Mouse (Mus musculus): Measurements from ENCODE around the gene Fam83e. TPM values are rescaled to one million over a fixed set of nuclear protein-coding genes. Genes with fewer than 3 reads are reported as not detected.

Fam83e gene
- polyA plus RNA-seq, 2 experiments, result 0.48 to 0.92 TPM

DNA sequence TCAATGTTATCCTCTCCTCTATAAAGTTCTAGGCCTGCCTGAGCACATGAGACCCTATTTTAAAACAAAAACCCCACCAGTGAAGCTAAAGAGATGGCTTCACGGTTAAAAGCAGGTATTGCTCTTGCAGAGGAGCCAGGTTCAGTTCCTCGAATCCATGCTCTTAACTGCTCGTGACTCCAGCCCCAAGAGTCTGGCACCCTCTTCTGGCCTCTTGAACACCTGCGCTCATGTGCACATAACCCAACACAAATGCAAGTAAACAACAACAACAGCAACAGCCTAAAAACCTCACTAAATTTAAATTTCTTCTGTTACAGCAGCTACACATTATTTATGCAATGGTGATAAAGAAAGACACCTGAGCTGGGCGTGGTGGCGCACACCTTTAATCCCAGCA is 46.5 kb downstream of the Fam83e start:
- H3K36me3 ChIP-seq (ENCODE audit: control insufficient read depth, insufficient read depth, low read length), result no peaks in the 10 kb centered on the region
- no peaks in the 10 kb centered on the region for H3K27me3 ChIP-seq (ENCODE audit: control insufficient read depth, insufficient read depth, low read length)
- no peak for DNase-seq (ENCODE audit: low spot score)
- 87% methylated on average over 6 of the region's 6 CpGs for WGBS
- peaks cover 2% of the 10 kb centered on the region; the same call in 1 of the 2 replicates for H3K4me1 ChIP-seq (ENCODE audit: control insufficient read depth, insufficient read depth, low read length)
- no peak overlapping the region for H3K4me3 ChIP-seq (replicated peaks; ENCODE audit: low read length)
- no peaks in the 10 kb centered on the region for H3K9me3 ChIP-seq (ENCODE audit: control insufficient read depth, low read length)
- no peak overlapping the region for H3K4me2 ChIP-seq (replicated peaks; ENCODE audit: low read depth, low read length, severe bottlenecking)
- no peak overlapping the region for H3K9ac ChIP-seq (ENCODE audit: low read depth, low read length, severe bottlenecking)
- ATAC-seq (ENCODE audit: low FRiP score, low read depth), result no peak
- H3K27ac ChIP-seq (replicated peaks; ENCODE audit: low read depth, low read length), result no peak overlapping the region
- TF ChIP-seq POLR2A (IDR thresholded peaks at IDR 0.05; ENCODE audit: borderline replicate concordance, extremely low read depth, insufficient read depth, insufficient read length), result no peak

- no peak overlapping the region for H3K9ac ChIP-seq (ENCODE audit: low read depth, low read length, severe bottlenecking)
- TF ChIP-seq POLR2A (IDR thresholded peaks at IDR 0.05; ENCODE audit: borderline replicate concordance, extremely low read depth, insufficient read depth, insufficient read length), result no peak
Measured at GRCm38 (mm10) chr7:45770427-45771082, 49.5 kb downstream of the Fam83e start.

DNA sequence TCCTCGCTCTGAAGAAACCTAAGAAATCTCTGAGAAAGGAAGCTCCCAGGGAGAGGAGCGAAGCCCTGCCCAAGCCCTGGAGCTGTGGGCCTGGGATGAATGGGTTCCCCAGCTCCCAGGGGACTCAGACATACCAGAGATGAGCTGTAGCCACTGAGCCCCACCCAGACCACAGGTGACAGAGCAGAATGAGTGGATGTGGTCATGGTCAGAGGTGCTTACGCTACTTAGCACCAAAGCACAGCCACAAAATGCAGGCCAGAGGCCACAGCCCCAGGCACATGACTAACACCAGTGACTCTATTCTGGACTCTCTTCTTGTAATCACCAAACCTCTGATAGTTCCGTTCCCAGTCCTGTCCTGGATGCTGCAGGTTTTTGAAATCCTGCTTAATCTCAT is 50.1 kb downstream of the Fam83e start:
- Histone ChIP-seq H3K9ac (ENCODE audit: low read depth, low read length, severe bottlenecking) (no peak overlapping the region), H3K4me2 (replicated peaks; ENCODE audit: low read depth, low read length, severe bottlenecking) (no peak overlapping the region), H3K9me3 (ENCODE audit: control insufficient read depth, low read length) (no peaks in the 10 kb centered on the region), H3K4me3 (replicated peaks; ENCODE audit: low read length) (no peak overlapping the region), H3K4me1 (ENCODE audit: control insufficient read depth, insufficient read depth, low read length) (no peaks in the 10 kb centered on the region), H3K27ac (replicated peaks; ENCODE audit: low read depth, low read length) (no peak overlapping the region), H3K27me3 (ENCODE audit: control insufficient read depth, insufficient read depth, low read length) (no peaks in the 10 kb centered on the region), H3K36me3 (ENCODE audit: control insufficient read depth, insufficient read depth, low read length) (no peaks in the 10 kb centered on the region)
- ATAC-seq (ENCODE audit: low FRiP score, low read depth) (no peak), DNase-seq (ENCODE audit: low spot score) (no peak)
- TF ChIP-seq POLR2A (IDR thresholded peaks at IDR 0.05; ENCODE audit: borderline replicate concordance, extremely low read depth, insufficient read depth, insufficient read length), result no peak
- WGBS, result 67% methylated on average over 4 of the region's 4 CpGs

More at GRCm38 (mm10) chr7:45770427-45771082, 49.5 kb downstream of the Fam83e start:
- no peak for ATAC-seq (ENCODE audit: low FRiP score, low read depth)
- peaks cover 2% of the 10 kb centered on the region; the same call in 1 of the 2 replicates for H3K4me1 ChIP-seq (ENCODE audit: control insufficient read depth, insufficient read depth, low read length)
- no peak overlapping the region for H3K4me3 ChIP-seq (replicated peaks; ENCODE audit: low read length)
- H3K36me3 ChIP-seq (ENCODE audit: control insufficient read depth, insufficient read depth, low read length), result no peaks in the 10 kb centered on the region
- no peak for DNase-seq (ENCODE audit: low spot score)
- WGBS, result 56% methylated on average over 8 of the region's 8 CpGs
- H3K4me2 ChIP-seq (replicated peaks; ENCODE audit: low read depth, low read length, severe bottlenecking), result no peak overlapping the region
- no peak overlapping the region for H3K27ac ChIP-seq (replicated peaks; ENCODE audit: low read depth, low read length)
- H3K27me3 ChIP-seq (ENCODE audit: control insufficient read depth, insufficient read depth, low read length), result no peaks in the 10 kb centered on the region
- H3K9me3 ChIP-seq (ENCODE audit: control insufficient read depth, low read length), result no peaks in the 10 kb centered on the region

GRCm38 (mm10) chr7:45775237-45775636 is 54.2 kb downstream of the Fam83e start:
- DNase-seq (ENCODE audit: low spot score) (no peak), ATAC-seq (ENCODE audit: low FRiP score, low read depth) (no peak)
- H3K9ac ChIP-seq (ENCODE audit: low read depth, low read length, severe bottlenecking), result no peak overlapping the region
- H3K4me1 ChIP-seq (ENCODE audit: control insufficient read depth, insufficient read depth, low read length), result no peaks in the 10 kb centered on the region; the same call in 1 of the 2 replicates
- no peak overlapping the region for H3K27ac ChIP-seq (replicated peaks; ENCODE audit: low read depth, low read length)
- H3K36me3 ChIP-seq (ENCODE audit: control insufficient read depth, insufficient read depth, low read length), result no peaks in the 10 kb centered on the region
- no peak for TF ChIP-seq POLR2A (IDR thresholded peaks at IDR 0.05; ENCODE audit: borderline replicate concordance, extremely low read depth, insufficient read depth, insufficient read length)
- 75% methylated on average over 7 of the region's 7 CpGs for WGBS
- no peak overlapping the region for H3K4me3 ChIP-seq (replicated peaks; ENCODE audit: low read length)
- H3K9me3 ChIP-seq (ENCODE audit: control insufficient read depth, low read length), result no peaks in the 10 kb centered on the region
- H3K4me2 ChIP-seq (replicated peaks; ENCODE audit: low read depth, low read length, severe bottlenecking), result no peak overlapping the region
- no peaks in the 10 kb centered on the region for H3K27me3 ChIP-seq (ENCODE audit: control insufficient read depth, insufficient read depth, low read length)

Other genes with a start within 250 kb of the Fam83e start
Only the 30 nearest of the 32 such genes appear.
- gene Dhdh, start 232.4 kb upstream of the Fam83e start, polyA plus RNA-seq (2012; rRNA removed), result 2.4 and 2.9 TPM in 2 replicates
- gene Dhdh, start 232.4 kb upstream of the Fam83e start, polyA plus RNA-seq (2014; fragmentation: Nextera tagmentation; extraction: Ambion mirVana), result 2.0 and 2.6 TPM in 2 replicates
- 293 and 299 TPM in 2 replicates for gene Nucb1, start 210.8 kb upstream of the Fam83e start, polyA plus RNA-seq (2012; rRNA removed)
- 239 and 254 TPM in 2 replicates for gene Nucb1, start 210.8 kb upstream of the Fam83e start, polyA plus RNA-seq (2014; fragmentation: Nextera tagmentation; extraction: Ambion mirVana)
- 27.5 and 29.8 TPM in 2 replicates for gene Ppp1r15a, start 194.9 kb upstream of the Fam83e start, polyA plus RNA-seq (2012; rRNA removed)
- 21.2 and 22.1 TPM in 2 replicates for gene Ppp1r15a, start 194.9 kb upstream of the Fam83e start, polyA plus RNA-seq (2014; fragmentation: Nextera tagmentation; extraction: Ambion mirVana)
- 13.1 and 17.2 TPM in 2 replicates for gene Plekha4, start 194.9 kb upstream of the Fam83e start, polyA plus RNA-seq (2012; rRNA removed)
- 4.3 and 4.6 TPM in 2 replicates for gene Plekha4, start 194.9 kb upstream of the Fam83e start, polyA plus RNA-seq (2014; fragmentation: Nextera tagmentation; extraction: Ambion mirVana)
- 1.1 and 1.2 TPM in 2 replicates for gene Hsd17b14, start 166.3 kb upstream of the Fam83e start, polyA plus RNA-seq (2012; rRNA removed)
- gene Hsd17b14, start 166.3 kb upstream of the Fam83e start, polyA plus RNA-seq (2014; fragmentation: Nextera tagmentation; extraction: Ambion mirVana), result 0.44 and 0.92 TPM in 2 replicates
- gene Bcat2, start 151.1 kb upstream of the Fam83e start, polyA plus RNA-seq (2012; rRNA removed), result 67.6 and 71.5 TPM in 2 replicates
- gene Bcat2, start 151.1 kb upstream of the Fam83e start, polyA plus RNA-seq (2014; fragmentation: Nextera tagmentation; extraction: Ambion mirVana), result 57.2 and 60.4 TPM in 2 replicates
- gene Fgf21, start 105.7 kb upstream of the Fam83e start, polyA plus RNA-seq (2012; rRNA removed), result 0.58 and 0.73 TPM in 2 replicates
- 0.43 and 0.66 TPM in 2 replicates for gene Fgf21, start 105.7 kb upstream of the Fam83e start, polyA plus RNA-seq (2014; fragmentation: Nextera tagmentation; extraction: Ambion mirVana)
- gene Fut1, start 103.9 kb upstream of the Fam83e start, polyA plus RNA-seq (2012; rRNA removed), result 1.0 and 1.9 TPM in 2 replicates
- 1.2 and 1.8 TPM in 2 replicates for gene Fut1, start 103.9 kb upstream of the Fam83e start, polyA plus RNA-seq (2014; fragmentation: Nextera tagmentation; extraction: Ambion mirVana)
- 0.33 and 0.43 TPM in 2 replicates for gene Izumo1, start 99.4 kb upstream of the Fam83e start, polyA plus RNA-seq (2012; rRNA removed)
- gene Izumo1, start 99.4 kb upstream of the Fam83e start, polyA plus RNA-seq (2014; fragmentation: Nextera tagmentation; extraction: Ambion mirVana), result 0.39 TPM in 1 of 2 replicates, not detected in the other
- gene Rasip1, start 93.7 kb upstream of the Fam83e start, polyA plus RNA-seq (2012; rRNA removed), result 14.1 and 16.7 TPM in 2 replicates
- 11.0 and 11.8 TPM in 2 replicates for gene Rasip1, start 93.7 kb upstream of the Fam83e start, polyA plus RNA-seq (2014; fragmentation: Nextera tagmentation; extraction: Ambion mirVana)
- 34.6 and 43.9 TPM in 2 replicates for gene Mamstr, start 81.2 kb upstream of the Fam83e start, polyA plus RNA-seq (2012; rRNA removed)
- 15.7 and 19.8 TPM in 2 replicates for gene Mamstr, start 81.2 kb upstream of the Fam83e start, polyA plus RNA-seq (2014; fragmentation: Nextera tagmentation; extraction: Ambion mirVana)
- gene Fut2, start 54.8 kb upstream of the Fam83e start, polyA plus RNA-seq (2012; rRNA removed), result 1.1 and 1.4 TPM in 2 replicates
- gene Fut2, start 54.8 kb upstream of the Fam83e start, polyA plus RNA-seq (2014; fragmentation: Nextera tagmentation; extraction: Ambion mirVana), result 2.2 and 2.9 TPM in 2 replicates
- 1.3 and 2.1 TPM in 2 replicates for gene Ntn5, start 37.2 kb upstream of the Fam83e start, polyA plus RNA-seq (2012; rRNA removed)
- gene Ntn5, start 37.2 kb upstream of the Fam83e start, polyA plus RNA-seq (2014; fragmentation: Nextera tagmentation; extraction: Ambion mirVana), result 0.59 and 0.86 TPM in 2 replicates
- 1.7 and 2.8 TPM in 2 replicates for gene Sec1, start 26.8 kb upstream of the Fam83e start, polyA plus RNA-seq (2012; rRNA removed)
- 0.46 and 0.92 TPM in 2 replicates for gene Sec1, start 26.8 kb upstream of the Fam83e start, polyA plus RNA-seq (2014; fragmentation: Nextera tagmentation; extraction: Ambion mirVana)
- gene Car11, start 21.4 kb upstream of the Fam83e start, polyA plus RNA-seq (2012; rRNA removed), result 34.1 and 46.4 TPM in 2 replicates
- gene Car11, start 21.4 kb upstream of the Fam83e start, polyA plus RNA-seq (2014; fragmentation: Nextera tagmentation; extraction: Ambion mirVana), result 9.5 and 10.6 TPM in 2 replicates
- gene Dbp, start 16.1 kb upstream of the Fam83e start, polyA plus RNA-seq (2012; rRNA removed), result 15.1 and 16.8 TPM in 2 replicates
- 7.0 and 8.9 TPM in 2 replicates for gene Dbp, start 16.1 kb upstream of the Fam83e start, polyA plus RNA-seq (2014; fragmentation: Nextera tagmentation; extraction: Ambion mirVana)
- gene Rpl18, start 5.8 kb upstream of the Fam83e start, polyA plus RNA-seq (2012; rRNA removed), result 1,056 and 1,196 TPM in 2 replicates
- gene Rpl18, start 5.8 kb upstream of the Fam83e start, polyA plus RNA-seq (2014; fragmentation: Nextera tagmentation; extraction: Ambion mirVana), result 1,210 and 1,246 TPM in 2 replicates
- gene Sphk2, start 3.2 kb upstream of the Fam83e start, polyA plus RNA-seq (2012; rRNA removed), result 36.9 and 48.5 TPM in 2 replicates
- gene Sphk2, start 3.2 kb upstream of the Fam83e start, polyA plus RNA-seq (2014; fragmentation: Nextera tagmentation; extraction: Ambion mirVana), result 27.5 and 29.2 TPM in 2 replicates
- not detected in 2 replicates for gene Spaca4, start 4.6 kb downstream of the Fam83e start, polyA plus RNA-seq (2012; rRNA removed)
- not detected in 2 replicates for gene Spaca4, start 4.6 kb downstream of the Fam83e start, polyA plus RNA-seq (2014; fragmentation: Nextera tagmentation; extraction: Ambion mirVana)
- 46.2 and 70.5 TPM in 2 replicates for gene Lmtk3, start 62.5 kb downstream of the Fam83e start, polyA plus RNA-seq (2012; rRNA removed)
- gene Lmtk3, start 62.5 kb downstream of the Fam83e start, polyA plus RNA-seq (2014; fragmentation: Nextera tagmentation; extraction: Ambion mirVana), result 1.8 and 2.8 TPM in 2 replicates
- 5.3 and 8.9 TPM in 2 replicates for gene Sult2b1, start 63.5 kb downstream of the Fam83e start, polyA plus RNA-seq (2012; rRNA removed)
- gene Sult2b1, start 63.5 kb downstream of the Fam83e start, polyA plus RNA-seq (2014; fragmentation: Nextera tagmentation; extraction: Ambion mirVana), result 19.0 and 31.7 TPM in 2 replicates
- gene Cyth2, start 93.4 kb downstream of the Fam83e start, polyA plus RNA-seq (2012; rRNA removed), result 100 and 105 TPM in 2 replicates
- 91.7 and 113 TPM in 2 replicates for gene Cyth2, start 93.4 kb downstream of the Fam83e start, polyA plus RNA-seq (2014; fragmentation: Nextera tagmentation; extraction: Ambion mirVana)
- gene Kcnj14, start 103.6 kb downstream of the Fam83e start, polyA plus RNA-seq (2012; rRNA removed), result 1.7 and 3.5 TPM in 2 replicates
- gene Kcnj14, start 103.6 kb downstream of the Fam83e start, polyA plus RNA-seq (2014; fragmentation: Nextera tagmentation; extraction: Ambion mirVana), result 1.1 and 1.4 TPM in 2 replicates
- gene Grwd1, start 109.7 kb downstream of the Fam83e start, polyA plus RNA-seq (2012; rRNA removed), result 33.7 and 38.7 TPM in 2 replicates
- gene Grwd1, start 109.7 kb downstream of the Fam83e start, polyA plus RNA-seq (2014; fragmentation: Nextera tagmentation; extraction: Ambion mirVana), result 62.4 and 62.9 TPM in 2 replicates
- 374 and 521 TPM in 2 replicates for gene Kdelr1, start 151.6 kb downstream of the Fam83e start, polyA plus RNA-seq (2012; rRNA removed)
- gene Kdelr1, start 151.6 kb downstream of the Fam83e start, polyA plus RNA-seq (2014; fragmentation: Nextera tagmentation; extraction: Ambion mirVana), result 140 and 163 TPM in 2 replicates
- gene Grin2d, start 157.2 kb downstream of the Fam83e start, polyA plus RNA-seq (2012; rRNA removed), result 4.9 and 7.4 TPM in 2 replicates
- gene Grin2d, start 157.2 kb downstream of the Fam83e start, polyA plus RNA-seq (2014; fragmentation: Nextera tagmentation; extraction: Ambion mirVana), result 0.59 and 0.61 TPM in 2 replicates
- gene Syngr4, start 175.5 kb downstream of the Fam83e start, polyA plus RNA-seq (2012; rRNA removed), result 0.49 and 0.83 TPM in 2 replicates
- gene Syngr4, start 175.5 kb downstream of the Fam83e start, polyA plus RNA-seq (2014; fragmentation: Nextera tagmentation; extraction: Ambion mirVana), result 0.53 and 0.99 TPM in 2 replicates
- gene Tmem143, start 175.7 kb downstream of the Fam83e start, polyA plus RNA-seq (2012; rRNA removed), result 17.1 and 22.7 TPM in 2 replicates
- gene Tmem143, start 175.7 kb downstream of the Fam83e start, polyA plus RNA-seq (2014; fragmentation: Nextera tagmentation; extraction: Ambion mirVana), result 3.5 and 4.7 TPM in 2 replicates
- 201 and 274 TPM in 2 replicates for gene Emp3, start 200.2 kb downstream of the Fam83e start, polyA plus RNA-seq (2012; rRNA removed)
- 318 and 324 TPM in 2 replicates for gene Emp3, start 200.2 kb downstream of the Fam83e start, polyA plus RNA-seq (2014; fragmentation: Nextera tagmentation; extraction: Ambion mirVana)
- 7.1 and 7.9 TPM in 2 replicates for gene Ccdc114, start 202.9 kb downstream of the Fam83e start, polyA plus RNA-seq (2012; rRNA removed)
- gene Ccdc114, start 202.9 kb downstream of the Fam83e start, polyA plus RNA-seq (2014; fragmentation: Nextera tagmentation; extraction: Ambion mirVana), result 2.5 and 3.1 TPM in 2 replicates